In the genomic region with DNA sequence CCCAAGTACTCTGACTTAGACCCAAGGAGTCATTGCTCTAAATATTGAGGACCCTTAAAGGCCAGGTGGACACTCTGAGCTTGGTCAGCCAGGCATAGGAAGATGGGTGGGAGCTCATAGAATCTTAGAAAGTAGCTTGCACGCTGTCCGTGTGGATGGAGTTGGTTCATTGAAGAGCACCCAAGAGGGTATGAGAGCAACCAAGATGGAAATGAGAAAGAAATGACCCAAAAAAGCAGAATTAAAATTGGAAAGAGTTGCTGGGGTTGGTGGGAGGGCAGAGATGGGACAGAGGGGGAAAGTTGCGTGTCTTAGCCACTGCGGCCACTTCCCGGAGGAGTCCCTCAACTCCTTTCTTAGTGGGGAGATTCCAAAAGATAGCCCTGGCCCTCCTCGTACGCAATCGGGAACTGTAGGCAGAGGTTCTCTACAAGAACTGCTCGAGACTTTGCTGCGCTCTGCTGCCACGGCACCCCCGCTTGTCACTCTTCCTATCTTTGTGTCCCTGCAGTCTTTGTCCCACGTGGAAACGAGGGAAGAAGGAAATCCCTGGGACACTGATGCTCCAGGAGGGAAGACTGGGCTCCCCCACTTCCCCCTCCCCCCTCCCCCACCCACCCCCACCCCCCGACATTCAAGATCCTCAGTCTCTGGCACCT, we compare ENCODE assay signal across 11 mouse cellular contexts. TPM values are rescaled to one million over a fixed set of nuclear protein-coding genes. Genes with fewer than 3 reads are reported as not detected.
DNase-seq lines count a peak whose midpoint lies in the region; ATAC-seq and TF ChIP-seq lines count a peak whose summit lies in the region.
"Had no signal": no experiment of that assay in that cellular context is flagged by ENCODE, and none has a peak within 500 bp of the region (broad histone marks: within the 10 kb centered on the region; RNA-seq: fewer than 3 reads in every experiment).

No protein-coding gene starts in this region.

- TF ChIP-seq POLR2A in embryonic fibroblast, embryonic 13.5 days (IDR thresholded peaks at IDR 0.05; ENCODE audit: low read depth, low read length): no peak

- no peak for DNase-seq in kidney, postnatal 0 days (ENCODE audit: low spot score)
- no peak for DNase-seq in kidney, postnatal 14 days
- no peak for DNase-seq in adrenal gland, adult 8-10 months
- DNase-seq in testis, postnatal 14 days (ENCODE audit: low spot score): no peak
- no peak for DNase-seq in right cerebral cortex, postnatal 10 days (ENCODE audit: low spot score in 2 of 2)

- 1% methylated on average over 14 of the region's 15 CpGs for WGBS in kidney, postnatal 0 days
- under 1% methylated on average over 15 of the region's 15 CpGs for WGBS in limb, embryonic 12.5 days
- WGBS in neural tube, embryonic 15.5 days: under 1% methylated on average over 14 of the region's 15 CpGs

- H3K27me3 ChIP-seq in kidney, postnatal 0 days (ENCODE audit: insufficient read depth, low read length): peaks cover 62% of the 10 kb centered on the region
- H3K27me3 ChIP-seq in limb, embryonic 12.5 days: peaks cover 78% of the 10 kb centered on the region
- peaks cover 77% of the 10 kb centered on the region for H3K27me3 ChIP-seq in neural tube, embryonic 15.5 days (replicated peaks)

- H3K36me3 ChIP-seq in kidney, postnatal 0 days (ENCODE audit: insufficient read depth, low read length): no peaks in the 10 kb centered on the region
- H3K36me3 ChIP-seq in limb, embryonic 12.5 days: no peaks in the 10 kb centered on the region
- H3K36me3 ChIP-seq in neural tube, embryonic 15.5 days: no peaks in the 10 kb centered on the region

- ATAC-seq in kidney, postnatal 0 days (replicated peaks; ENCODE audit: low FRiP score, low read depth): no peak
- peak; percentile 24; the same call in 1 of the 2 replicates for ATAC-seq in limb, embryonic 12.5 days (ENCODE audit: insufficient number of reproducible peaks, insufficient read depth, low FRiP score, low TSS enrichment, low read depth)
- peak; percentile 18; the same call in 1 of the 2 replicates for ATAC-seq in neural tube, embryonic 15.5 days (ENCODE audit: low FRiP score)

- H3K4me3 ChIP-seq in kidney, postnatal 0 days (replicated peaks; ENCODE audit: low read depth, low read length): peak overlapping the region; percentile 37
- peak overlapping the region; percentile 35 for H3K4me3 ChIP-seq in embryonic fibroblast, embryonic 13.5 days (ENCODE audit: insufficient read depth, low read length)
- H3K4me3 ChIP-seq in limb, embryonic 12.5 days (replicated peaks): peak overlapping the region; percentile 51
- H3K4me3 ChIP-seq in neural tube, embryonic 15.5 days (replicated peaks): peak overlapping the region; percentile 51

- H3K9ac ChIP-seq in kidney, postnatal 0 days (ENCODE audit: low read depth, low read length): no peak overlapping the region
- H3K9ac ChIP-seq in limb, embryonic 12.5 days (replicated peaks): peak overlapping the region; percentile 45
- H3K9ac ChIP-seq in neural tube, embryonic 15.5 days (replicated peaks): no peak overlapping the region

- no peak overlapping the region for H3K27ac ChIP-seq in kidney, postnatal 0 days
- H3K27ac ChIP-seq in embryonic fibroblast, embryonic 13.5 days (ENCODE audit: insufficient read depth, low read length): no peak overlapping the region
- H3K27ac ChIP-seq in limb, embryonic 12.5 days: no peak overlapping the region
- H3K27ac ChIP-seq in neural tube, embryonic 15.5 days (replicated peaks): no peak overlapping the region

- H3K4me1 ChIP-seq in kidney, postnatal 0 days (replicated peaks; ENCODE audit: insufficient read depth, low read length): peaks cover 5% of the 10 kb centered on the region; the same call in 1 of the 2 replicates
- H3K4me1 ChIP-seq in embryonic fibroblast, embryonic 13.5 days (ENCODE audit: control insufficient read depth, insufficient read depth, low read length): no peaks in the 10 kb centered on the region
- peaks cover 15% of the 10 kb centered on the region; the same call in 1 of the 2 replicates for H3K4me1 ChIP-seq in limb, embryonic 12.5 days (replicated peaks)
- peaks cover 16% of the 10 kb centered on the region for H3K4me1 ChIP-seq in neural tube, embryonic 15.5 days

- TF ChIP-seq CTCF in kidney, postnatal 0 days (IDR thresholded peaks at IDR 0.05; ENCODE audit: low read depth): no peak
- TF ChIP-seq CTCF in embryonic fibroblast, embryonic 13.5 days (IDR thresholded peaks at IDR 0.05; ENCODE audit: borderline replicate concordance, insufficient read depth, low read length): no peak

- peak overlapping the region; percentile 67 for H3K4me2 ChIP-seq in kidney, postnatal 0 days (ENCODE audit: low read length)
- peak overlapping the region; percentile 87 for H3K4me2 ChIP-seq in limb, embryonic 12.5 days
- peak overlapping the region; percentile 96 for H3K4me2 ChIP-seq in neural tube, embryonic 15.5 days

- H3K9me3 ChIP-seq in kidney, postnatal 0 days (replicated peaks; ENCODE audit: low read length): no peaks in the 10 kb centered on the region
- no peaks in the 10 kb centered on the region for H3K9me3 ChIP-seq in limb, embryonic 12.5 days
- H3K9me3 ChIP-seq in neural tube, embryonic 15.5 days (replicated peaks): no peaks in the 10 kb centered on the region

RNA-seq across cellular contexts. Expression of gene Vgll2, which starts 0.4 kb away (rescaled TPM):
- polyA plus RNA-seq in kidney, postnatal 0 days (2015; fragmentation: Nextera tagmentation; extraction: Ambion mirVana): not detected in 2 replicates
- not detected in 2 replicates for polyA plus RNA-seq in embryonic fibroblast, embryonic 13.5 days (2011; ENCODE audit: insufficient read length, low read depth, missing spikeins)
- 26.3 and 28.9 TPM in 2 replicates for polyA plus RNA-seq in limb, embryonic 12.5 days (2016; fragmentation: Nextera tagmentation; extraction: Ambion mirVana)
- 1.9 and 3.1 TPM in 2 replicates for polyA plus RNA-seq in neural tube, embryonic 15.5 days (2015; fragmentation: Nextera tagmentation; extraction: Ambion mirVana)
- not detected for total RNA-seq in adrenal gland, adult 8-10 months (2022)
- total RNA-seq: hematopoietic stem cell, adult 5-6 weeks; monocyte, adult 5-6 weeks had no signal
- polyA plus RNA-seq: cerebellum, adult 2 months had no signal
